Mouse (Mus musculus): ENCODE results near the gene Htr6. TPM values are rescaled to one million over a fixed set of nuclear protein-coding genes. Genes with fewer than 3 reads are reported as not detected.

Gene Htr6
- polyA plus RNA-seq, 1 experiment from 2014 or later, result 0.16 TPM

- WGBS, result 70% methylated on average over 11 of the region's 11 CpGs
- ATAC-seq (replicated peaks; ENCODE audit: low FRiP score, low TSS enrichment, low read depth), result no peak
- no peaks in the 10 kb centered on the region for H3K9me3 ChIP-seq (ENCODE audit: control insufficient read depth, low read length)
These were observed 10.0 kb upstream of the Htr6 start for GRCm38 (mm10) chr4:139085337-139085736.

DNA sequence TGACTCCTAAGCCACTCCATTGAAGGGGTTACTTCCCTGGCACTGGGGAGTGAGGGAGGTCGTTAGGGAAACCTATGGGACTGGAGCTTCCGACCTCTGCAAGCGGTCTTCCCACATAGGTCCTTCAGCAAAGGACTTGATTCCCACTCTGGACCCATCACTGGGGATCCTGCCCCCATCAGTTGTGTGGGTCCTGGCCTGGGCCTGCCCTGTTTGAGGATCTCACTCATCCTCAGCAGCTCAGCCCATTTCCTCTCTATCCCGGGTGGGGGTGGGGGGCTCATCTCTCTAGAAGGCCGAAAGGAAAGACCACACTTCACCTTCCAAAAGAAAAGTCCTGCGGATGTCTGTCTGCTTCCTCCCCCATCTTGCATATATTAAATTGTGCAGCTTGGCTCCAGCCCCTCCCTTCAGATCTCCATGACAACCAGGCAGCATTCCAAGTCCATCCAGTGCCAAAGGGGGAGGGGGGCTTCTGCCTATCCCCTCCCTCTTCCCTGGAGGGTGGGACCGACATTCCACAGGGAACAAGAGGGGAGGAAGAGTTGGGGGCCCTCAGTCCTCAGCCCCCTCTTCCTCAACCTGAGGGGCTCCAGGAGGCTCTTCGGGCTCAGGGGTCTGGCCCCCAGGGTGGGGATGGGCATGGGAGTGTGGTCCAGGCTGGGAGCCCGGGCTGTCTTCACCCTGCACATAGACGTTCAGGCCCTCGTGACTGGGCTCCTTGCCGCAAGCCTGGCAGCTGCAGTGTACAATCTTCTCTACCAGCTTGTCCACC is 7.6 kb upstream of the Htr6 start:
- H3K9ac ChIP-seq (ENCODE audit: low read length), result no peak overlapping the region
- peak overlapping the region; percentile 6; the same call in 1 of the 2 replicates for H3K27ac ChIP-seq (ENCODE audit: low read depth)
- DNase-seq (ENCODE audit: low spot score) (peak; percentile 88), ATAC-seq (replicated peaks; ENCODE audit: low FRiP score, low TSS enrichment, low read depth) (peak; percentile 41)
- peaks cover 17% of the 10 kb centered on the region for H3K4me1 ChIP-seq (replicated peaks; ENCODE audit: control insufficient read depth, insufficient read depth, low read length)
- peak overlapping the region; percentile 31 for H3K4me2 ChIP-seq (ENCODE audit: low read length)
- H3K36me3 ChIP-seq (ENCODE audit: control insufficient read depth, insufficient read depth, low read length), result no peaks in the 10 kb centered on the region
- H3K27me3 ChIP-seq (replicated peaks; ENCODE audit: control insufficient read depth, insufficient read depth, low read length), result no peaks in the 10 kb centered on the region
- 26% methylated on average over 11 of the region's 12 CpGs for WGBS
- H3K9me3 ChIP-seq (ENCODE audit: control insufficient read depth, low read length), result no peaks in the 10 kb centered on the region
- no peak overlapping the region for H3K4me3 ChIP-seq (ENCODE audit: low read depth, low read length)

More at GRCm38 (mm10) chr4:139085337-139085736, 10.0 kb upstream of the Htr6 start:
- H3K36me3 ChIP-seq (ENCODE audit: control insufficient read depth, insufficient read depth, low read length), result no peaks in the 10 kb centered on the region
- H3K9ac ChIP-seq (ENCODE audit: low read length), result no peak overlapping the region
- H3K4me2 ChIP-seq (ENCODE audit: low read length), result no peak overlapping the region
- 0 out of 2 replicates have a peak, but pooled peaks cover 2% of the 10 kb centered on the region for H3K27me3 ChIP-seq (replicated peaks; ENCODE audit: control insufficient read depth, insufficient read depth, low read length)
- H3K4me1 ChIP-seq (replicated peaks; ENCODE audit: control insufficient read depth, insufficient read depth, low read length), result peaks cover 17% of the 10 kb centered on the region
- no peak overlapping the region for H3K4me3 ChIP-seq (ENCODE audit: low read depth, low read length)
- no peak overlapping the region for H3K27ac ChIP-seq (ENCODE audit: low read depth)
- DNase-seq (ENCODE audit: low spot score), result no peak

DNA sequence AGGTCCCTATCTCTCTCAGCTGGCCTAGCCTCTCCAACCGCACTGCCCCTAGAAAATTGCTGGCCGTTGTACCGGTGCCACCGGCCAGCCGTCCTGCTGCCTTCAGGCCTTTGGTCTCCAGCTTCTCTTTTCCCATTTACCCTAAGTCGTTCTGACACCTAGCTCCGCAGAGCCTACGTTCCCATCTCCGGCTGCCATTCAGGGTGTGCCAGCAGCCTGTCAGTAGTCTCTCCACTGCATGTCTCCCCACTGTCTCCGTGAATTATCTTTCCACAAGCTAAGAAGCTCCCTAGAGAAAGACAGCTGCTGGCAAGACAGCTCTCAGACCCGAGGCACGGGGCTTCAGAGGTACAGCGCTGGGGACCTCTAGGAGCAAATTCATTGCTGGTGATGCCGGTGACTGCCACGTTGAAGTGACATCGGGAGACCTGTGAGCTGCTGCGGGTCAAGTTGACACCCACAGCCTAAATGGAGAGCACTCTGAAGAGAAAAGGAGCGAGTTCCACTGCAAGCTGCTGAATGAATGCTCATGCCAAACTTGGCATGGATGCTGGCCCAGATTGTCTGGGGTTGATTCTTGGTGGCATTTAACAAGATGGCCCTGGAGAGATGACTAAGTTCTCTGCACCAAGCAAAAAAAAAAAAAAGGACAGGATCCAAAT is 6.0 kb upstream of the Htr6 start:
- 78% methylated on average over 18 of the region's 18 CpGs for WGBS
- Histone ChIP-seq H3K9me3 (ENCODE audit: control insufficient read depth, low read length) (no peaks in the 10 kb centered on the region), H3K4me3 (ENCODE audit: low read depth, low read length) (no peak overlapping the region), H3K27ac (ENCODE audit: low read depth) (no peak overlapping the region), H3K4me2 (ENCODE audit: low read length) (no peak overlapping the region), H3K27me3 (replicated peaks; ENCODE audit: control insufficient read depth, insufficient read depth, low read length) (peaks cover 6% of the 10 kb centered on the region), H3K4me1 (replicated peaks; ENCODE audit: control insufficient read depth, insufficient read depth, low read length) (peaks cover 17% of the 10 kb centered on the region), H3K9ac (ENCODE audit: low read length) (no peak overlapping the region), H3K36me3 (ENCODE audit: control insufficient read depth, insufficient read depth, low read length) (no peaks in the 10 kb centered on the region)
- no peak for DNase-seq (ENCODE audit: low spot score)
- no peak for ATAC-seq (replicated peaks; ENCODE audit: low FRiP score, low TSS enrichment, low read depth)

DNA sequence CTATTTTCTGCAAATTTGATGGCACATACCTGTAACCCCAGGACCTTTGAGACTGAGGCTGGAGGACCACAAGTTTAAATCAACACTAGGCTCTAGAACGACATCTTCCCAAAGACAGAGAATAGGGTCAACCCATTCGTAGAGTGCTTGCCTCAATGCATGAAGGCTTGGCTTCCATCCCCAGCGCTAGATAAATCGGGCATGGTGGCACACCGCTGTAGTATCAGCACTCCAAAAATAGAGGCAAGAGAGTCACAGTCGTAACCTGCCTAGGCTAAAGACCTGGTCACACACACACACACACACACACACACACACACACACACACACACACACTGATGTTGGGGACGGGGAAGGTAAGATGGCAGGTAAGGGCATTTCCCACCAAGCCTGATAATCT is 4.9 kb upstream of the Htr6 start:
- no peak overlapping the region for H3K9ac ChIP-seq (ENCODE audit: low read length)
- peaks cover 17% of the 10 kb centered on the region for H3K27me3 ChIP-seq (replicated peaks; ENCODE audit: control insufficient read depth, insufficient read depth, low read length)
- peaks cover 14% of the 10 kb centered on the region for H3K4me1 ChIP-seq (replicated peaks; ENCODE audit: control insufficient read depth, insufficient read depth, low read length)
- H3K36me3 ChIP-seq (ENCODE audit: control insufficient read depth, insufficient read depth, low read length), result no peaks in the 10 kb centered on the region
- no peak overlapping the region for H3K4me2 ChIP-seq (ENCODE audit: low read length)
- ATAC-seq (replicated peaks; ENCODE audit: low FRiP score, low TSS enrichment, low read depth), result no peak
- H3K9me3 ChIP-seq (ENCODE audit: control insufficient read depth, low read length), result no peaks in the 10 kb centered on the region
- no peak for DNase-seq (ENCODE audit: low spot score)
- no peak overlapping the region for H3K27ac ChIP-seq (ENCODE audit: low read depth)
- H3K4me3 ChIP-seq (ENCODE audit: low read depth, low read length), result no peak overlapping the region
- WGBS, result 97% methylated on average over 7 of the region's 7 CpGs

GRCm38 (mm10) chr4:139079439-139079838 is 4.1 kb upstream of the Htr6 start:
- 81% methylated on average over 11 of the region's 11 CpGs for WGBS

DNA sequence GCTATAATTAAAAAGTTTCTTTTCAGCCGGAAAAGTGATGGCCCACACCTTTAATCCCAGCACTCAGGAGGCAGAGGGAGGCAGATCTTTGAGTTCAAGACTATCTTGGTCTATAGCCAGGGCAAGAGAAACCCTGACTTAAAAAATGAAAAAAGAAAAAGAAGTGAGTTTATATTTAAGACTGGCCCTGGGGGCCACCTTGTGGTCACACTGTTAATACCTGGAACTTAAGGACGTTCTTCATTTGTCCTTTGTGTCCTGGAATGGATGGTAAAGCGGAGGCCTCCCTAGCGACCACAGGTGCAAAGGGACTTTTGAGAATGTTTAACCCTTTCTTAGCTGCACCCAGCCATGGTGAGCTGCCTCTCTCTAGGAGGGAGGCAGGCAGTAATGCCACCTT is 3.4 kb upstream of the Htr6 start:
- H3K9me3 ChIP-seq (ENCODE audit: control insufficient read depth, low read length), result no peaks in the 10 kb centered on the region
- no peak for ATAC-seq (replicated peaks; ENCODE audit: low FRiP score, low TSS enrichment, low read depth)
- no peak overlapping the region for H3K27ac ChIP-seq (ENCODE audit: low read depth)
- DNase-seq (ENCODE audit: low spot score), result no peak
- H3K4me3 ChIP-seq (ENCODE audit: low read depth, low read length), result no peak overlapping the region
- peaks cover 33% of the 10 kb centered on the region for H3K27me3 ChIP-seq (replicated peaks; ENCODE audit: control insufficient read depth, insufficient read depth, low read length)
- H3K4me1 ChIP-seq (replicated peaks; ENCODE audit: control insufficient read depth, insufficient read depth, low read length), result peaks cover 17% of the 10 kb centered on the region
- H3K9ac ChIP-seq (ENCODE audit: low read length), result no peak overlapping the region
- WGBS, result 16% methylated on average over 4 of the region's 4 CpGs
- H3K36me3 ChIP-seq (ENCODE audit: control insufficient read depth, insufficient read depth, low read length), result no peaks in the 10 kb centered on the region
- no peak overlapping the region for H3K4me2 ChIP-seq (ENCODE audit: low read length)

More at GRCm38 (mm10) chr4:139079439-139079838, 4.1 kb upstream of the Htr6 start:
- Histone ChIP-seq H3K36me3 (ENCODE audit: control insufficient read depth, insufficient read depth, low read length) (no peaks in the 10 kb centered on the region), H3K27me3 (replicated peaks; ENCODE audit: control insufficient read depth, insufficient read depth, low read length) (peaks cover 26% of the 10 kb centered on the region), H3K4me1 (replicated peaks; ENCODE audit: control insufficient read depth, insufficient read depth, low read length) (peaks cover 17% of the 10 kb centered on the region), H3K27ac (ENCODE audit: low read depth) (no peak overlapping the region), H3K4me2 (ENCODE audit: low read length) (no peak overlapping the region), H3K4me3 (ENCODE audit: low read depth, low read length) (no peak overlapping the region), H3K9me3 (ENCODE audit: control insufficient read depth, low read length) (no peaks in the 10 kb centered on the region), H3K9ac (ENCODE audit: low read length) (no peak overlapping the region)
- ATAC-seq (replicated peaks; ENCODE audit: low FRiP score, low TSS enrichment, low read depth), result no peak
- DNase-seq (ENCODE audit: low spot score), result no peak

GRCm38 (mm10) chr4:139078313-139078712 is 2.9 kb upstream of the Htr6 start:
- Histone ChIP-seq H3K27me3 (replicated peaks; ENCODE audit: control insufficient read depth, insufficient read depth, low read length) (peaks cover 37% of the 10 kb centered on the region), H3K4me3 (ENCODE audit: low read depth, low read length) (no peak overlapping the region), H3K9me3 (ENCODE audit: control insufficient read depth, low read length) (no peaks in the 10 kb centered on the region), H3K27ac (ENCODE audit: low read depth) (no peak overlapping the region), H3K36me3 (ENCODE audit: control insufficient read depth, insufficient read depth, low read length) (no peaks in the 10 kb centered on the region), H3K4me2 (ENCODE audit: low read length) (no peak overlapping the region), H3K9ac (ENCODE audit: low read length) (no peak overlapping the region), H3K4me1 (replicated peaks; ENCODE audit: control insufficient read depth, insufficient read depth, low read length) (peaks cover 14% of the 10 kb centered on the region)
- ATAC-seq (replicated peaks; ENCODE audit: low FRiP score, low TSS enrichment, low read depth) (no peak), DNase-seq (ENCODE audit: low spot score) (no peak)
- 28% methylated on average over 2 of the region's 2 CpGs for WGBS

DNA sequence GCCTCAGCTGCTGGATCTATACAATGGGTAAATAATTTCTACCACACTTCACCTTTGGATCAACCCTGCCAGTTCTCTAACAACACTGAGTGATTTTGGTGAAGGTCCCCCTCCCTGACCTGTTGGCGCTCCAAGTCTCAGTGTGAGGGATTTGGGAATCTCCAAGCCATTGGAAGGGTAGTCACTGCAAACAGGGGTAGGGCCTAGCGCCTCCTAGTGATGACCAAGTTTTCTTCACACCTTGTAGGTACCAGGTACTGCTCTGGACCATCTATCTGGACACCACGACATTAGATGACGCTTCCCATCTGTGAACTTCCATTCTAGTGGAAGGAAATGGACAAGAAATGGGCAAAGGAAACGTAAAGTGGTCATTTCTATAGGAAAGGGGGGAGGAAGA is 545 bp upstream of the Htr6 start:
- Histone ChIP-seq H3K4me3 (ENCODE audit: low read depth, low read length) (peak overlapping the region; percentile 43), H3K9ac (ENCODE audit: low read length) (no peak overlapping the region), H3K27ac (ENCODE audit: low read depth) (no peak overlapping the region), H3K9me3 (ENCODE audit: control insufficient read depth, low read length) (no peaks in the 10 kb centered on the region), H3K27me3 (replicated peaks; ENCODE audit: control insufficient read depth, insufficient read depth, low read length) (peaks cover 48% of the 10 kb centered on the region), H3K4me2 (ENCODE audit: low read length) (peak overlapping the region; percentile 72), H3K36me3 (ENCODE audit: control insufficient read depth, insufficient read depth, low read length) (no peaks in the 10 kb centered on the region), H3K4me1 (replicated peaks; ENCODE audit: control insufficient read depth, insufficient read depth, low read length) (peaks cover 3% of the 10 kb centered on the region; the same call in 1 of the 2 replicates)
- WGBS, result 16% methylated on average over 5 of the region's 5 CpGs
- no peak for DNase-seq (ENCODE audit: low spot score)
- ATAC-seq (replicated peaks; ENCODE audit: low FRiP score, low TSS enrichment, low read depth), result no peak

Data from intestine, embryonic 14.5 days (tissue).